Mouse (Mus musculus) limb, embryonic 10.5 days (tissue): ENCODE data around the gene Asb2. TPM values are rescaled to one million over a fixed set of nuclear protein-coding genes. Genes with fewer than 3 reads are reported as not detected.

ENCODE experiments used
- DNase-seq: peaks from one replicate; pipeline ENCODE4 v3.0.0-alpha.2; 2017; ENCODE audit warnings: low spot score
- H3K27ac ChIP-seq: fragments of 300-500 bp; sonication (generic); 2 replicates; pipeline ENCODE4 v1.5.1; 2016; ENCODE audit warnings: mild to moderate bottlenecking
- H3K27me3 ChIP-seq: fragments of 300-500 bp; sonication (generic); 2 replicates; pipeline ENCODE4 v1.6.1; 2016; ENCODE audit warnings: low read depth, mild to moderate bottlenecking; ENCODE audit not compliant: poor library complexity, severe bottlenecking
- H3K36me3 ChIP-seq: fragments of 300-500 bp; sonication (generic); 2 replicates; pipeline ENCODE4 v1.6.1; 2016; ENCODE audit warnings: mild to moderate bottlenecking, moderate library complexity
- H3K4me1 ChIP-seq: fragments of 300-500 bp; sonication (generic); 2 replicates; pipeline ENCODE4 v1.6.1; 2016
- H3K4me3 ChIP-seq: fragments of 300-500 bp; sonication (generic); 2 replicates; pipeline ENCODE4 v1.5.1; 2016; ENCODE audit warnings: mild to moderate bottlenecking, moderate library complexity
- H3K9me3 ChIP-seq: fragments of 300-500 bp; sonication (generic); replicated peaks from 2 replicates; pipeline ENCODE4 v1.6.1; 2016; ENCODE audit warnings: mild to moderate bottlenecking
- WGBS: fragments of 180-500 bp; shearing (Covaris S2); methylation state at CpG from one replicate; pipeline ENCODE4 v1.1.7; 2016; 5-methylcytosine and 5-hydroxymethylcytosine counted together
- polyA plus RNA-seq: library from polyadenylated mRNA; unstranded; fragments of >200 nt; fragmentation: Nextera tagmentation; extraction: Ambion mirVana; gene quantifications from 2 replicates; pipeline ENCODE4 v1.2.1, GENCODE M21; 2016

Asb2 gene
- polyA plus RNA-seq, 1 experiment from 2014 or later: 0.61 TPM

GRCm38 (mm10) chr12:103328448-103329191, 27.2 kb downstream of the Asb2 start:
- Histone ChIP-seq H3K27ac (no peak overlapping the region), H3K4me1 (peaks cover 24% of the 10 kb centered on the region), H3K4me3 (no peak overlapping the region), H3K27me3 (peaks cover 18% of the 10 kb centered on the region), H3K9me3 (no peaks in the 10 kb centered on the region), H3K36me3 (no peaks in the 10 kb centered on the region)
- DNase-seq: no peak
- WGBS: 65% methylated on average over 7 of the region's 7 CpGs

DNA sequence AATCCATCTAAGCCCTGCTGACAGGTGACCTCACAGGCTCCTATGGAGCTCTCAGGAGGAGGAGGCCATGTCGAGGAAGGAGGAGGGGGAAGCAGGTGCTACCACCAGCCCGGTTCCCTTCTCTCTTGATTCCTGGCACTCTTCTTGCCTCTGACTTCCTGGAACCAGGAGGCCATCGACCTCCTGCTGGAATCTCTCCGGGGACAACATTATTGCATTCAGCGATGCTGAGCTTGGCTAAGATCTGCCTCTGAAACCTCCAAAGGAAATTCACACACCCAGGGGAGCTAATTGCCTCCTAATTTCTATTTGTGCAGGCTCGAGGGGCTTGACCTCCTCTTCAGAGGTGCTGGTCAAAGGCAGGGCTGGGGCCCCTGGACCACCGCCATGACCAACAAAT, 28.7 kb downstream of the Asb2 start:
- H3K27ac ChIP-seq: no peak overlapping the region
- WGBS: 27% methylated on average over 7 of the region's 7 CpGs
- no peaks in the 10 kb centered on the region for H3K36me3 ChIP-seq
- no peak overlapping the region for H3K4me3 ChIP-seq
- H3K4me1 ChIP-seq: peaks cover 24% of the 10 kb centered on the region
- no peaks in the 10 kb centered on the region for H3K9me3 ChIP-seq
- H3K27me3 ChIP-seq: peaks cover 29% of the 10 kb centered on the region
- no peak for DNase-seq

DNA sequence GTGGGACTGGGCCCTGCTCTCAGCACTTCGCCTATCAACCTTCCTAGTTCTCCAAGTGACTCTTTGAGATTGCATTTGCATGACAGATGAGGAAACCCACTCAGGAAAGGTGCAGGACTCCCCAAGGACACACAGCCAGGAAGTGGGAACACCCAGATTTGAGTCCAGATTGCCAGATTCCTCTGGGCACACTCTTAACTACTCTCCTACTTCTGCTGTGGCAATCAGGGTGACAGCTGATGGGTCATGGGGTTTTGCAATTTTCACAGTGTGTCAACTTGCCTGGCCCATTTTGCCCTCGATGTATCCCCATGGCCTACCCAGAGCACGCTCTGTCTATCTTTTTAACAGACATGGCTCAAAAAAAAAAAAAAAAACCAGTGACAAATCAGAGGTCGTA, 29.2 kb downstream of the Asb2 start:
- 79% methylated on average over 4 of the region's 4 CpGs for WGBS
- Histone ChIP-seq H3K9me3 (no peaks in the 10 kb centered on the region), H3K36me3 (no peaks in the 10 kb centered on the region), H3K27me3 (peaks cover 29% of the 10 kb centered on the region), H3K4me1 (peaks cover 24% of the 10 kb centered on the region), H3K4me3 (no peak overlapping the region), H3K27ac (no peak overlapping the region)
- no peak for DNase-seq

DNA sequence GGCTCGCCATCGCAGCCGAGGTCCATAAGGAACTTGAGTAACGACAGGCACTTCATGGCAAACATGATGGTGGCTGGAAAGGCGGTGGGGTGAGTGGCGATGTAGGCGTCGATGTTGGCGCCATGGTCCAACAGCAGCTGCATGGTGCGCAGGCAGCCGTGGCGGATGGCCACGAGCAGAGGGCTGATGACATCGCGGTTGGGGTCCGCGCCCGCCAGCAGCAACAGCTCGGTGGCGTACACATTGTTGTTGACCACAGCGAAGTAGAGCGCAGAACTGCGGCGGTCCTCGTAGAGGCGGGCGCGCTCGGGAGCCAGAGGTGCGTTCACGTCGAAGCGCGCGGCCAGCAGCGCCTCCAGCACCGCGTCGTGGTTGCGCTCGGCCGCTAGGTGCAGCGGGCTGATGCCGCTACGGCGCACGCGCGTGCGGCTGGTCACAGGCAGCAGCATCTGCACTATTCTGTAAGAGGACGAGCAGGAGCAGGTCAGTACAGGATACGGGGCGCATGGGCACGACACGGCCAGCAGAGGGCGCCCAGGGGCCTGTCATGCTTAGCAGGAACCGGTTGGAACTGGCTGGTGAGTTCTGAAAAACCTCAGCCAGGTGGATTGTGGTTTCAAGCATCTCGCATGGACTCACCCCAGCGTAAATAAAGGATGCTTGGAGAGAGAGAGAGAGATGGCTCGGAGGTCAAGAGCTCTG, 30.5 kb downstream of the Asb2 start:
- Histone ChIP-seq H3K9me3 (no peaks in the 10 kb centered on the region), H3K27me3 (peaks cover 29% of the 10 kb centered on the region), H3K36me3 (no peaks in the 10 kb centered on the region), H3K27ac (peak overlapping the region; percentile 81), H3K4me3 (peak overlapping the region; percentile 49), H3K4me1 (peaks cover 24% of the 10 kb centered on the region)
- 9% methylated on average over 60 of the region's 60 CpGs for WGBS
- peak; percentile 98 for DNase-seq

- 26% methylated on average over 3 of the region's 3 CpGs for WGBS
- H3K27ac ChIP-seq: no peak overlapping the region
Measured at GRCm38 (mm10) chr12:103322801-103323200, 33.0 kb downstream of the Asb2 start.

DNA sequence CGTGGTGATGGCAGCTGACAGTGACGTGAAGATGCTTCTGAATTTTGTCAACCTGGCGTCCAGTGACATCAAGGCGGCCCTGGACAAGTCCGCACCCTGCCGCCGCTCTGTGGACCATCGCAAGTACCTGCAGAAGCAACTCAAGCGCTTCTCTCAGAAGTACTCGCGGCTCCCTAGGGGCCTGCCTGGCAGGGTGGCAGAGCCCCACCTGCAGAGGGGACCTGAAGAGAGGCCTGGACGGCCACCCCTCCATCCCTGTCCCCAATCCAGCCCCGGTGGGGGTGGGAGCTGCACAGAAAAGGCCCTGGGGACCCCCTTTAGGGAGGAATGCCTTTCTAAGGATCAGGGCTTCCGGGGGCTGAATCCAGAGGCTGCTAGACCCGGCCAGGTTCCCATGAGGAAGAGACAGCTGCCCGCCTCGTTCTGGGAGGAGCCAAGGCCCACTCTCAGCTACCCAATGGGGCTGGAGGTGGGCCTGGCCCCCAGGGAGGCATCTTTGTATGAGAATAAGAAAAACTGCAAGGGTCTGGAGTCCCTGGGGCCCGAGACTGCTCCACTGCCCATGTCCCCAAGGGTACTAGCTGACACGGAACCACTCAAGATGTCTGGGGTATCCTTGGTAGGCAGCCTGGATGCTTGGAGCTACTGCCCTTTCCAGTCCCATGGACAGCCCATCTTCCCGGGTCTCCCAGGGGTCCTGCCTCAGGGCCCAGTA, 39.8 kb downstream of the Asb2 start:
- H3K27me3 ChIP-seq: peaks cover 54% of the 10 kb centered on the region
- 34% methylated on average over 20 of the region's 20 CpGs for WGBS
- no peaks in the 10 kb centered on the region for H3K9me3 ChIP-seq
- H3K4me1 ChIP-seq: peaks cover 42% of the 10 kb centered on the region
- H3K27ac ChIP-seq: no peak overlapping the region; the same call in 1 of the 2 replicates
- no peak for DNase-seq
- H3K36me3 ChIP-seq: no peaks in the 10 kb centered on the region
- no peak overlapping the region for H3K4me3 ChIP-seq

More at GRCm38 (mm10) chr12:103322801-103323200, 33.0 kb downstream of the Asb2 start:
- no peak overlapping the region for H3K4me3 ChIP-seq
- peaks cover 29% of the 10 kb centered on the region for H3K27me3 ChIP-seq
- H3K9me3 ChIP-seq: no peaks in the 10 kb centered on the region
- no peaks in the 10 kb centered on the region for H3K36me3 ChIP-seq
- DNase-seq: no peak
- peaks cover 32% of the 10 kb centered on the region for H3K4me1 ChIP-seq

DNA sequence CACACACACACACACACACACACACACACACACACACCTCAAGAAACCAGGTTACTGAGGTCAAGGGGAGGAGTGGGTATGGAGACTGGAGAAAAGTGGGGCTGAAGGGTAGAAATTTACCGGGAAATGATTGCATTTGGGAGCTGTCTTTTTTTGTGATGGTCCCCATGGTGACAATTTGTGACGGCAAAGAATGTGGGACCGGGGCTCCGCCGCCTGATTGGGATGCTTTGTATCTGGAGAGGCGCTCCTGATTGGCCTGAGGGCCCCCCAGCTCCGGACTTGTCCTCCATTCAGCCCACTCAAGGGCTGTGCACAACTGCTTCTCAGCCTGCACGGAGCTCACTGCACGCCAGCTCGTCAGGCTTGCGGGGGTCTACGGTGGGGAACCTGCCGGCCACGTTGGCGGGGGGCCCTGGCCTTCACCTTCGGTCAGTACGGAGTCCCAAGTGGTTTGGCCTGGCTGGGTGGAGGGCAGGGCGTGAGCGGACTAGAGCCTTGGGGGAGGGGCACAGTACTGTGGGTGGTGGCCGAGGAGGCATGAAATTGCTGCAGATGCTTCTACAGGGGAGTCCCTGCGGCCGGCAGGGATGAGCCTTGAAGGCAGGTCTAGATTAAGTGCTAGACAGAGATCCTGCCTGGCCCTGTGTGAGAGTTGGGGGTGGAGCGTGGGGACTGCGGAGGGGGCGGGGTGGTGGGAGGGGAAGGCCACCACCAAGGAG, 41.0 kb downstream of the Asb2 start:
- peaks cover 54% of the 10 kb centered on the region for H3K27me3 ChIP-seq
- DNase-seq: no peak
- H3K27ac ChIP-seq: 0 out of 2 replicates have a peak overlapping the region, but pooled peaks have one; percentile 44

DNA sequence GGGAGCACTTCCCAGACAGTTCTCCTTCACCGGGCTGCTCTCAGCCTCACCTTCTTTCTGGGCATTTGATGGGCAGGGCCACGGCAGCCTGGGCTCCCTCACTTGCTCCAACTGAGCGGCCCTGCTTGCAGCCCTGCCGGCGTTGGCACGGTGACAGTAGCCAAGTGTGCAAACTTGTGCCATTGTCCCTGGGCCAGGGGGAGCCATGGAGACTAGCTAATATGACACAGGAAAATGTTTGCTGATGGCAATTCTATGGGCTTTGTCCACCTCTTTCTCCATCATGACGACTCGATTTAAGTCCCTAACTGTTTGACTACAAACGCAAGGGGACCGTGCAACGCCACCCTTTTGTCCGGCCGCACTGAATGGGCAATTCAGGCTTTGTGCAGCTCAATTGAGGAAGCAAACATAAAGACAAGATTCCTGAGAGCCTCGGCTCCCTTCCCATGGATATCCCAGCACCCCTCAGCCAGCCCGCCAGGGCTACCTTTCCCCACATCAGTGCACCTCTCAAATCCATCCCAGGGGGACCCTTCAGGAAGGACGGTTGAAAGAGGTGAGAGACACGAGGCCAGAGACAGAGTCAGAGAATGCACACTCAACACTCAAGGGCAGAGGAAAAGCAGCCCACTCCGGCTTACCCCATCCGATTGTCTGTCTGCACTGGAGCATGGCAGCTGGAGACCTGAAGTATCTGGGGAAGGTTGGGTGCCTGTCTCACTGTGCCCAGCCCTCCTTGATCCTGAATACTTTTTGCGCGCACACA, 41.7 kb downstream of the Asb2 start:
- no peak for DNase-seq
- Histone ChIP-seq H3K4me3 (no peak overlapping the region), H3K27ac (no peak overlapping the region)

More for the DNA sequence above, 41.0 kb downstream of the Asb2 start:
- WGBS: 9% methylated on average over 25 of the region's 25 CpGs
- Histone ChIP-seq H3K4me1 (peaks cover 42% of the 10 kb centered on the region), H3K4me3 (peak overlapping the region; percentile 43), H3K36me3 (no peaks in the 10 kb centered on the region), H3K9me3 (no peaks in the 10 kb centered on the region)

GRCm38 (mm10) chr12:103313274-103313673, 42.5 kb downstream of the Asb2 start:
- Histone ChIP-seq H3K9me3 (no peaks in the 10 kb centered on the region), H3K4me3 (no peak overlapping the region), H3K27me3 (peaks cover 54% of the 10 kb centered on the region), H3K4me1 (peaks cover 31% of the 10 kb centered on the region), H3K27ac (no peak overlapping the region), H3K36me3 (no peaks in the 10 kb centered on the region)
- no peak for DNase-seq
- whole genome bisulfite sequencing: 83% methylated on average over 6 of the region's 6 CpGs

More for the DNA sequence above, 41.7 kb downstream of the Asb2 start:
- Histone ChIP-seq H3K9me3 (no peaks in the 10 kb centered on the region), H3K36me3 (no peaks in the 10 kb centered on the region), H3K27me3 (peaks cover 54% of the 10 kb centered on the region), H3K4me1 (peaks cover 39% of the 10 kb centered on the region)
- 78% methylated on average over 21 of the region's 21 CpGs for WGBS

DNA sequence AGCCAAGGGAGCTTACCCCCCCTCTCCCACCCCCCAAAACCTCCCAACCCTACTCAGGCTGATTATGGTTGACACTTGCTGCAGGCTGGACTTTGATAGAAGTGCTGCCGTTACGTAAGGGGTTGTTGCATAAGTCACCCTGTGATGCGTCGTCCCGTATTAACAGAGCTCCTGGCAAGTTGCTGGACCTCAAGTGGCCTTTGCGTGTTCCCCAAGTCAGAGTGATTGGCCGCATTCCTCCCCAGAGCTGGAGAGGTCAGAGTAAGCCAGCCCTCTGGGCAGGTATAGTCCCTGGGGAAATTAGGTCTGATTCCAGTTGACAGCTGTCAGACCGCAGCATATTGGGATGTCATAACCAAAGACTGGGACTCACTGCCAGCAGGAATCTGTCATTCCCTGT, 43.9 kb downstream of the Asb2 start:
- no peak overlapping the region for H3K27ac ChIP-seq
- H3K27me3 ChIP-seq: peaks cover 46% of the 10 kb centered on the region
- peaks cover 26% of the 10 kb centered on the region for H3K4me1 ChIP-seq
- no peak overlapping the region for H3K4me3 ChIP-seq
- H3K9me3 ChIP-seq: no peaks in the 10 kb centered on the region
- no peak for DNase-seq
- no peaks in the 10 kb centered on the region for H3K36me3 ChIP-seq
- WGBS: 92% methylated on average over 8 of the region's 8 CpGs

DNA sequence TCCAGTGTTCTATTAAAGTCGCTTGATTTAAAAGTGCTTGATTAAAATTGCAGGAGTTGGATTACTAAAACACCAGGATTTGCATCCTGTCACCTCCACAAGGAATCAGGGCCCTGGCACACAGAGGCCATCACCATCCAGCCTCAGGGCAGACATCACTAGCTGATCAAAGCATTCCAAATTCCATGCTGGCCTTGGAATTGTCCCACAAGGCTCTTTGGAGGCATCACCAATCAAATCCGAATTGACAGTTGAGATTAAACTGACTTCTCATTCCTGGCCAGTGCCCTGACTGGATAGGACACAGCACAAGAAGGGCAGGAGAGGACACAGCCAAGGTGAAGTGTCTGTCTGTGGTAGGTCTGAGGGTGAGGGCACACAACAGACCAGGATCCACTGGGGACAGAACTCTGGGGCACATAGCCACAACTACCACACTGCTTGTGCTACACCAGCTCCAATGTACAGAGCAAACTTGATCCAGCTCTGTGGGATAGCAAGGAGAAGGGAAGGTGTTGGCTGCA, 45.0 kb downstream of the Asb2 start, which contains the start of gene Fam181a:
Fam181a (plus strand) TSS at position 232 of the 524 bp plus-strand sequence.
- no peaks in the 10 kb centered on the region for H3K36me3 ChIP-seq
- H3K27ac ChIP-seq: no peak within 1 kb of the TSS
- no peaks in the 10 kb centered on the region for H3K9me3 ChIP-seq
- H3K27me3 ChIP-seq: peaks cover 35% of the 10 kb centered on the region
- H3K4me1 ChIP-seq: peaks cover 17% of the 10 kb centered on the region
- DNase-seq: no peak
- 67% methylated on average over 2 of the region's 2 CpGs for WGBS
- H3K4me3 ChIP-seq: no peak within 1 kb of the TSS
